ENCODE assay signal across 23 mouse cellular contexts in genomic region chr4:96698218-96698561, GRCm38 (mm10). TPM values are rescaled to one million over a fixed set of nuclear protein-coding genes. Genes with fewer than 3 reads are reported as not detected.
A peak's percentile ranks its signal among the peaks of the same experiment; 100 is the strongest.
DNase-seq lines count a peak whose midpoint lies in the region; ATAC-seq and TF ChIP-seq lines count a peak whose summit lies in the region.
"Had no signal": no experiment of that assay in that cellular context is flagged by ENCODE, and none has a peak within 500 bp of the region (broad histone marks: within the 10 kb centered on the region; RNA-seq: fewer than 3 reads in every experiment).

No protein-coding gene starts in this region.

- no peak overlapping the region for H3K4me2 ChIP-seq in limb, embryonic 11.5 days (ENCODE audit: low read depth, severe bottlenecking)
- H3K4me2 ChIP-seq in forebrain, embryonic 16.5 days (ENCODE audit: low read length): no peak overlapping the region
- peak overlapping the region; percentile 47; the same call in 1 of the 2 replicates for H3K4me2 ChIP-seq in hindbrain, postnatal 0 days (ENCODE audit: low read depth, low read length)
- peak overlapping the region; percentile 20 for H3K4me2 ChIP-seq in neural tube, embryonic 14.5 days (ENCODE audit: low read depth, low read length)
- H3K4me2 ChIP-seq: heart, embryonic 15.5 days had no signal

- ATAC-seq in limb, embryonic 11.5 days (ENCODE audit: insufficient number of reproducible peaks, low FRiP score, low TSS enrichment, low read depth): 0 out of 2 replicates have a peak, but pooled peaks have one; percentile 18
- peak; percentile 44 for ATAC-seq in forebrain, embryonic 16.5 days
- ATAC-seq in hindbrain, postnatal 0 days: no peak
- ATAC-seq in neural tube, embryonic 14.5 days (ENCODE audit: low read depth): no peak; the same call in 1 of the 2 replicates

- WGBS in limb, embryonic 11.5 days: 70% methylated on average over 5 of the region's 5 CpGs
- WGBS in limb, embryonic 10.5 days: 73% methylated on average over 5 of the region's 5 CpGs
- 34% methylated on average over 5 of the region's 5 CpGs for WGBS in forebrain, embryonic 16.5 days
- WGBS in hindbrain, postnatal 0 days: 40% methylated on average over 5 of the region's 5 CpGs
- 37% methylated on average over 5 of the region's 5 CpGs for WGBS in neural tube, embryonic 14.5 days

- DNase-seq in limb, embryonic 11.5 days (ENCODE audit: low spot score): no peak
- DNase-seq in limb, embryonic 10.5 days (ENCODE audit: low spot score): no peak
- no peak for DNase-seq in hindbrain, postnatal 0 days (ENCODE audit: low spot score)
- DNase-seq in left cerebral cortex, postnatal 10 days (ENCODE audit: extremely low spot score in 1 of 2, low spot score in 2 of 2): no peak
- no peak for DNase-seq in right cerebral cortex, postnatal 4 days
- DNase-seq in kidney, adult 18-20 months: no peak
- DNase-seq: cerebellum, adult 8-10 months; heart, adult 2 months; kidney, adult 8-10 months; kidney, postnatal 36 days; lung, adult 2 months had no signal

- H3K27me3 ChIP-seq in limb, embryonic 11.5 days (ENCODE audit: control insufficient read depth, insufficient read depth, low read length): no peaks in the 10 kb centered on the region
- no peaks in the 10 kb centered on the region for H3K27me3 ChIP-seq in limb, embryonic 10.5 days (ENCODE audit: low read depth, poor library complexity, severe bottlenecking)
- H3K27me3 ChIP-seq in forebrain, embryonic 16.5 days (replicated peaks; ENCODE audit: control insufficient read depth, insufficient read depth, low read length): no peaks in the 10 kb centered on the region
- no peaks in the 10 kb centered on the region for H3K27me3 ChIP-seq in hindbrain, postnatal 0 days (ENCODE audit: insufficient read depth, low read length)
- no peaks in the 10 kb centered on the region for H3K27me3 ChIP-seq in neural tube, embryonic 14.5 days (ENCODE audit: control insufficient read depth, insufficient read depth, low read length)
- H3K27me3 ChIP-seq: heart, embryonic 15.5 days had no signal

- no peak overlapping the region for H3K9ac ChIP-seq in limb, embryonic 11.5 days (ENCODE audit: low read length)
- no peak overlapping the region for H3K9ac ChIP-seq in forebrain, embryonic 16.5 days (replicated peaks; ENCODE audit: low read depth, low read length)
- H3K9ac ChIP-seq in hindbrain, postnatal 0 days (replicated peaks; ENCODE audit: low read length): no peak overlapping the region
- H3K9ac ChIP-seq in neural tube, embryonic 14.5 days (replicated peaks; ENCODE audit: low read depth, low read length): no peak overlapping the region
- H3K9ac ChIP-seq: heart, embryonic 15.5 days had no signal

- H3K27ac ChIP-seq in limb, embryonic 11.5 days (replicated peaks; ENCODE audit: low read depth, low read length): no peak overlapping the region
- H3K27ac ChIP-seq in limb, embryonic 10.5 days: no peak overlapping the region
- H3K27ac ChIP-seq in forebrain, embryonic 16.5 days (ENCODE audit: low read length): peak overlapping the region; percentile 90
- H3K27ac ChIP-seq in hindbrain, postnatal 0 days: peak overlapping the region; percentile 76
- peak overlapping the region; percentile 73 for H3K27ac ChIP-seq in neural tube, embryonic 14.5 days (ENCODE audit: low read depth, low read length)
- H3K27ac ChIP-seq: gastrocnemius, adult 2 months; heart, adult 2 months; heart, embryonic 15.5 days; macrophage had no signal

- no peak for TF ChIP-seq CTCF in hindbrain, postnatal 0 days (IDR thresholded peaks at IDR 0.05; ENCODE audit: low read depth)

- no peak overlapping the region for H3K4me3 ChIP-seq in limb, embryonic 11.5 days (ENCODE audit: low read depth, low read length)
- no peak overlapping the region for H3K4me3 ChIP-seq in limb, embryonic 10.5 days
- no peak overlapping the region for H3K4me3 ChIP-seq in forebrain, embryonic 16.5 days (replicated peaks; ENCODE audit: low read length)
- H3K4me3 ChIP-seq in hindbrain, postnatal 0 days (ENCODE audit: low read length): no peak overlapping the region
- H3K4me3 ChIP-seq in neural tube, embryonic 14.5 days (ENCODE audit: low read depth, low read length): no peak overlapping the region
- H3K4me3 ChIP-seq: gastrocnemius, adult 2 months; heart, adult 2 months; heart, embryonic 15.5 days had no signal

- H3K4me1 ChIP-seq in limb, embryonic 11.5 days (ENCODE audit: control insufficient read depth, insufficient read depth, low read length): no peaks in the 10 kb centered on the region; the same call in 1 of the 2 replicates
- peaks cover 16% of the 10 kb centered on the region for H3K4me1 ChIP-seq in limb, embryonic 10.5 days
- peaks cover 19% of the 10 kb centered on the region for H3K4me1 ChIP-seq in forebrain, embryonic 16.5 days (replicated peaks; ENCODE audit: control insufficient read depth, insufficient read depth, low read length)
- peaks cover 11% of the 10 kb centered on the region; the same call in 1 of the 2 replicates for H3K4me1 ChIP-seq in hindbrain, postnatal 0 days (ENCODE audit: insufficient read depth, low read length)
- peaks cover 11% of the 10 kb centered on the region; the same call in 1 of the 2 replicates for H3K4me1 ChIP-seq in neural tube, embryonic 14.5 days (ENCODE audit: control insufficient read depth, insufficient read depth, low read length)
- H3K4me1 ChIP-seq: heart, embryonic 15.5 days had no signal

- H3K36me3 ChIP-seq in limb, embryonic 11.5 days (ENCODE audit: control insufficient read depth, insufficient read depth, low read length): no peaks in the 10 kb centered on the region
- H3K36me3 ChIP-seq in limb, embryonic 10.5 days: no peaks in the 10 kb centered on the region
- no peaks in the 10 kb centered on the region for H3K36me3 ChIP-seq in forebrain, embryonic 16.5 days (ENCODE audit: control insufficient read depth, insufficient read depth)
- no peaks in the 10 kb centered on the region for H3K36me3 ChIP-seq in hindbrain, postnatal 0 days (ENCODE audit: insufficient read depth, low read length)
- H3K36me3 ChIP-seq in neural tube, embryonic 14.5 days (ENCODE audit: control insufficient read depth, insufficient read depth, low read length): no peaks in the 10 kb centered on the region
- H3K36me3 ChIP-seq: heart, embryonic 15.5 days had no signal

- no peaks in the 10 kb centered on the region for H3K9me3 ChIP-seq in limb, embryonic 11.5 days (ENCODE audit: control insufficient read depth, low read length)
- H3K9me3 ChIP-seq in limb, embryonic 10.5 days (replicated peaks): no peaks in the 10 kb centered on the region
- H3K9me3 ChIP-seq in forebrain, embryonic 16.5 days (ENCODE audit: control insufficient read depth, low read length): no peaks in the 10 kb centered on the region
- H3K9me3 ChIP-seq in hindbrain, postnatal 0 days (ENCODE audit: low read length): no peaks in the 10 kb centered on the region
- H3K9me3 ChIP-seq in neural tube, embryonic 14.5 days (ENCODE audit: control insufficient read depth, low read length): no peaks in the 10 kb centered on the region
- H3K9me3 ChIP-seq: heart, embryonic 15.5 days had no signal

- intact Hi-C loops in left cerebral cortex, postnatal 10 days (cut with DNase I): loop anchor here (10.0 kb wide), 2 partner anchors 337 to 1997 kb away; no protein-coding TSS in a partner anchor

RNA-seq across cellular contexts. Expression of gene Cyp2j5, which starts 34.2 kb away (rescaled TPM):
- not detected in 2 replicates for polyA plus RNA-seq in limb, embryonic 11.5 days (2014; fragmentation: Nextera tagmentation; extraction: Ambion mirVana)
- not detected in 2 replicates for polyA plus RNA-seq in limb, embryonic 10.5 days (2016; fragmentation: Nextera tagmentation; extraction: Ambion mirVana)
- polyA plus RNA-seq in forebrain, embryonic 16.5 days (2015; fragmentation: Nextera tagmentation; extraction: Ambion mirVana): not detected in 2 replicates
- not detected in 2 replicates for total RNA-seq in hindbrain, postnatal 0 days (2014; rRNA removed)
- not detected in 2 replicates for polyA plus RNA-seq in hindbrain, postnatal 0 days (2015; fragmentation: Nextera tagmentation; extraction: Ambion mirVana)
- not detected in 2 replicates for polyA plus RNA-seq in neural tube, embryonic 14.5 days (2014; fragmentation: Nextera tagmentation; extraction: Ambion mirVana)
- total RNA-seq in left cerebral cortex, postnatal 10 days (2021): not detected
- total RNA-seq: gastrocnemius, adult 2 months; heart, adult 2 months; hematopoietic stem cell, adult 5-6 weeks; layer of hippocampus, postnatal 10 days had no signal
- polyA plus RNA-seq: C2C12; cortical plate, adult 2 months; embryonic facial prominence, embryonic 14.5 days; heart, adult 2 months; heart, embryonic 15.5 days; macrophage; stomach, embryonic 14.5 days; thymus, postnatal 0 days had no signal

Comparison
In these comparisons a context has a peak if more than half of its experiments do, and no peak if none do; other contexts are left out.
1. ATAC-seq: peak in limb, embryonic 11.5 days (single experiment) and forebrain, embryonic 16.5 days (single experiment); none in hindbrain, postnatal 0 days (single experiment) and neural tube, embryonic 14.5 days (single experiment).
2. H3K27ac ChIP-seq: peak in forebrain, embryonic 16.5 days (single experiment), hindbrain, postnatal 0 days (single experiment) and neural tube, embryonic 14.5 days (single experiment); none in limb, embryonic 11.5 days (single experiment) and limb, embryonic 10.5 days (single experiment).
3. H3K4me2 ChIP-seq: peak in hindbrain, postnatal 0 days (single experiment) and neural tube, embryonic 14.5 days (single experiment); none in limb, embryonic 11.5 days (single experiment) and forebrain, embryonic 16.5 days (single experiment).